Mouse (Mus musculus): ENCODE measurements around the gene Hmga2. TPM values are rescaled to one million over a fixed set of nuclear protein-coding genes. Genes with fewer than 3 reads are reported as not detected.

Hmga2 gene
- polyA plus RNA-seq, 1 experiment = 3.2 TPM

DNA sequence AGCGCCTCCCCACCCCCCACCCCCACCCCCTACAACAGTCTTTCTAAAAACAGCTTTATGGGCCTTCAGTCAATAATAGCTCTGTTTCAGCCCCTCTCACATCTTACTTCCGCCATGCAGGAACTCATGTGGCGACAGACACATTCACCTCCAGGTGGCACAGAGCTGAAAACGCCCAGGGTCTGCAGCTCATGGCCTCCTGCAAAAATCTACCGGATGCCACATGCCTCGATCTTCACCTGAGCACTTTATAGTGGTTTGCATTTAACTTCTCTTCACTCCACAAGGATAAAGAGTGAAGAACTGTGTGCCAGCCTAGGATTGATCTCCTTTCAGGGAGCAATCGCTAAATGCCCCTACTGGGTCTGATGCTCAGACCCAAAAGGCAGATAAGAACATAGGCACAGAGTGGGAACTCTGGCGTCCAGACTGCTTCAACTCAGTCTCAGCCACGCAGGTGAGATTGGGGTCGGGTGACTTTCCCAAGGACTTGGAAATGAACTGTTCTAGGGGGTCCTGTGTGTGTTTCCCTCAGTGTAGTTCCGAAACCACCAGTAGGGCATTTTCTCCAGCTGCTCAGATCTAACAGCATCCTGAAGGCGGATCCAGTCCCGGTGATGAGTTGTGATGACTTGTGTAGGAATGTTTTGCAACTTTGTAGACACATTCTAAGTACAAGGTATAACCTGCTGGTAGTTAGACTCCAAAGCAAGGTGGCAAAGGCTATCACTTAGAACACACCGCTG lies 84.1 kb downstream of the Hmga2 start:
- 70% methylated on average over 14 of the region's 14 CpGs for WGBS
- Histone ChIP-seq H3K4me3 (replicated peaks; ENCODE audit: control insufficient read depth, low read depth, low read length) (no peak overlapping the region), H3K4me1 (ENCODE audit: control insufficient read depth, insufficient read depth, low read length) (no peaks in the 10 kb centered on the region), H3K27ac (ENCODE audit: control insufficient read depth, insufficient read depth, low read depth, low read length, poor library complexity) (no peak overlapping the region)
- TF ChIP-seq POLR2A (IDR thresholded peaks at IDR 0.05; ENCODE audit: borderline replicate concordance, control insufficient read depth, low read depth, low read length) (no peak), CTCF (IDR thresholded peaks at IDR 0.05; ENCODE audit: control insufficient read depth, insufficient read depth, low read length) (no peak)

DNA sequence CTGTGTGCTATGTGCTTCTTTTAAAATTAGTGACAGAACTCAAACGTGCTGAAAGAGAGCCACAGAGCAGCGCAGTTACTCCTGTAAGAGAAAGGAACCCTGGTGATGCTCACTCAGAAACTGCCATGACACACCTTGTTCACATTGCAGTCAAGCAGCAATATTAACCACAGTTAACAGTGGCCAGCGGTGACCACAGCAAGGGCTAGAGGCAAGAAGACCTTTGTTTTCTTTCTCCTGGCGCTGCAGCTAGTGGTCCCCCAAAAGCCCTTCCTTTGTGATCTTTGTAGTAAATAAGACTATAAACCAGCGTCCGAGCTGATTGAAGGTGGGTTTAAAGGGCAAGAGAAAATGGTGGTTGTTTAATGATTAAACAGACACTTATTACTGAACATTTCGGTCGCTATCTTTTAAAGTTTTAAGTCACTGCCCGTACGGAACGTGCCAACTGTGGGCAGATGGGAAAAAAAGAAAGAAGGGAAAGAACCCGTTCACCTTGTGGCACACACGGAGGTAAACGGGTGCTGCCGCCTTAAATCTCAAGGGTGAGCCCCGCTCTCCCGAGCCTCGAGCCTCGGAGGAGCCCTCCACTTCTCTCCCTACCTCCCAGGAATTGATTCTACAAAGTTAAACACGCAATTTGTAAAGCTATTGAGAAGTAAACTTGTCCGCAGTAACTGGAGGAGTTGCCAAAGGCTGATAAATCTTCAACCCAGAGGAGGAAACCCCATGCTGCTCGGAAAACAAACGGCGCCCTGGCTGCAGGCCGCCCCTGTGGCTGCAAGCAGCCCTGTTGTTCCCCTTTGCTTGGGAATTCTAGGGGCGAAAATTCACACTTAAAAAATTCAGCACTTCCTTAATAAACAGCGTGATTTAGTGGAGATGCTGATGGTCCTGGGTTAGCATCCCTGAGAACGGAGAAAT lies 85.1 kb downstream of the Hmga2 start:
- Histone ChIP-seq H3K27ac (ENCODE audit: control insufficient read depth, insufficient read depth, low read depth, low read length, poor library complexity) (no peak overlapping the region), H3K4me1 (ENCODE audit: control insufficient read depth, insufficient read depth, low read length) (no peaks in the 10 kb centered on the region), H3K4me3 (replicated peaks; ENCODE audit: control insufficient read depth, low read depth, low read length) (no peak overlapping the region)
- TF ChIP-seq POLR2A (IDR thresholded peaks at IDR 0.05; ENCODE audit: borderline replicate concordance, control insufficient read depth, low read depth, low read length) (no peak), CTCF (IDR thresholded peaks at IDR 0.05; ENCODE audit: control insufficient read depth, insufficient read depth, low read length) (no peak)
- 79% methylated on average over 28 of the region's 28 CpGs for WGBS

DNA sequence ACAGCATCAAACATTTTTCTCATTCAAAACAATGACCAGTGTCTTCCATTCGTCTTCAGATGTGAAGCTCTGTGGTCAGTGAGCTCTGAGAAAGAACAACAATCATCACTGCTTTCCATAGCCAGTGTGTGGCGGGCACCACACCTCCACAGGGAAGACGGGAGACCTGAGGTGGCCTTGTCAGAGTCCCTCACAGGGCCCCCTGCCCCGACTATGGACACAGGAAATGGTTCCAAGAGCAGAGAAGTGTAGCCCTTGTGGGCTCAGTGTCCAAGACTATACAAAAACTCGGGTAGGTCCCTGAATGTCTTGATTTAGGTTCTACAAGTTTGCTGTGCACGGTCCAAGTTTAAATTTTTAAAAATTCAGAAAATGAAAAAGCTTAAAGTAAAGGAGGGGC lies 86.6 kb downstream of the Hmga2 start:
- Histone ChIP-seq H3K4me3 (replicated peaks; ENCODE audit: control insufficient read depth, low read depth, low read length) (no peak overlapping the region), H3K27ac (ENCODE audit: control insufficient read depth, insufficient read depth, low read depth, low read length, poor library complexity) (no peak overlapping the region), H3K4me1 (ENCODE audit: control insufficient read depth, insufficient read depth, low read length) (no peaks in the 10 kb centered on the region)
- TF ChIP-seq CTCF (IDR thresholded peaks at IDR 0.05; ENCODE audit: control insufficient read depth, insufficient read depth, low read length) (no peak), POLR2A (IDR thresholded peaks at IDR 0.05; ENCODE audit: borderline replicate concordance, control insufficient read depth, low read depth, low read length) (no peak)
- 66% methylated on average over 6 of the region's 6 CpGs for WGBS

DNA sequence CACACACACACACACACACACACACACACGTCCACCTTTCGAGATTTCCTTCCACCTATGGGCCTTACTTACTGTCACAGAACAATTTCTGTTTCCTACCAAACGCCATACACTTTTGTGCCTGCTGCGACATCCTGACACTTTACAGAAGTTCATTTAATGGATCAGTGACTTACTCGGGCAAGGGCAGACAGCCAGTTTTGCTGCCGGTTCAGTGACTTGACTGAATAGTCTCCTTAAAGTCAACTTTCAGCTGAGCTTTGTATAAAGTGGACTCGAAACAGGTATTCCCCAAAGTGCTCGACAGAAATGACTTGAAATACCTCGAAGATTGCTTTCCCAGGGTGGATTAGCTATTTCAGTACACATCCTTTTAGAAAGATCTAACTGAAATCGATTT lies 87.3 kb downstream of the Hmga2 start:
- WGBS = 36% methylated on average over 10 of the region's 10 CpGs
- TF ChIP-seq CTCF (IDR thresholded peaks at IDR 0.05; ENCODE audit: control insufficient read depth, insufficient read depth, low read length) (no peak), POLR2A (IDR thresholded peaks at IDR 0.05; ENCODE audit: borderline replicate concordance, control insufficient read depth, low read depth, low read length) (no peak)
- no peaks in the 10 kb centered on the region for H3K4me1 ChIP-seq (ENCODE audit: control insufficient read depth, insufficient read depth, low read length)
- no peak overlapping the region for H3K4me3 ChIP-seq (replicated peaks; ENCODE audit: control insufficient read depth, low read depth, low read length)
- H3K27ac ChIP-seq (ENCODE audit: control insufficient read depth, insufficient read depth, low read depth, low read length, poor library complexity) = no peak overlapping the region

DNA sequence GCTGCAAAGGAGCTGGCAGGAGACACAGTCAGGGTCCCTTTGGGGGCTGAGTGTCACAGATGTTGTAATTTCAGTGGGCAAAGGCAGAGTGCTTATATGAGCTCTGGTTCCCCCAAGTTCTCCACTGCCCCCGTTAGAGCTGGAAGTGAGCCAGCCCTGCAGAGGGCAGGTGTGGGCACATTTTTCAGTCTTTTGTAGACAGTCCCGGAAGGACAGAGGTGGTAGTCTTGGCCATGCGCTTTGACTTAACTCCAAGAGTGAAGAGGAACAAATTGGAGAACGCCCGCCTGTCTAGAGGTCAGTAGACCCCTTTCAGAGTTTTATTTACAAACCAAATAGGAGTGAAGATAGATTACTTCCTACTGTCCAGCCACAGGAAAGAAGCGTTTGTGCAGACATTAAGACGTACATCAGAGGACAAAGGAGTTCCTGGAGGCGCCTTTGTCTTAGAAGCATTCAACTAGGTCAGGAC lies 87.8 kb downstream of the Hmga2 start:
- Histone ChIP-seq H3K4me1 (ENCODE audit: control insufficient read depth, insufficient read depth, low read length) (no peaks in the 10 kb centered on the region), H3K4me3 (replicated peaks; ENCODE audit: control insufficient read depth, low read depth, low read length) (no peak overlapping the region), H3K27ac (ENCODE audit: control insufficient read depth, insufficient read depth, low read depth, low read length, poor library complexity) (no peak overlapping the region)
- WGBS = 43% methylated on average over 8 of the region's 8 CpGs
- TF ChIP-seq CTCF (IDR thresholded peaks at IDR 0.05; ENCODE audit: control insufficient read depth, insufficient read depth, low read length) = no peak
- TF ChIP-seq POLR2A (IDR thresholded peaks at IDR 0.05; ENCODE audit: borderline replicate concordance, control insufficient read depth, low read depth, low read length) = no peak

DNA sequence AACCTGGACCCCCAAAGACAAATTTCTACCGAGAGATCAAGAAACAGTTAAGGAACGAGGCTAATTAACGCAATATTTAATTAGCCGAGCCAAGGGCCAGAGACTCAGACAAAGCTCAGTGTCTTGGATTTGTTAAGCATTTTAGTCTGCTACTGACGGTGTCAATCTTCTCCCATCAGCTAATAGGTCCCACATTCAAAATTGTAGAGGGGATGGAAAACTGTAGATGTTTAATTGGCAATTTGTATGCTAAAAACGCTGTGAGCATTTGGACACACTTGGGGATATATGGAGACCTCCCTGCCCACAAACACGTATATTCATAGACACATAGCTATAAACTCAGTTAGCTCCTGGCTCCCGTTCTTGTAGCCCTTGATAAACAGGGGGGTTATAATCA lies 89.2 kb downstream of the Hmga2 start:
- no peak overlapping the region for H3K27ac ChIP-seq (ENCODE audit: control insufficient read depth, insufficient read depth, low read depth, low read length, poor library complexity)
- 81% methylated on average over 8 of the region's 8 CpGs for WGBS
- H3K4me1 ChIP-seq (ENCODE audit: control insufficient read depth, insufficient read depth, low read length) = no peaks in the 10 kb centered on the region
- no peak for TF ChIP-seq CTCF (IDR thresholded peaks at IDR 0.05; ENCODE audit: control insufficient read depth, insufficient read depth, low read length)
- TF ChIP-seq POLR2A (IDR thresholded peaks at IDR 0.05; ENCODE audit: borderline replicate concordance, control insufficient read depth, low read depth, low read length) = no peak
- no peak overlapping the region for H3K4me3 ChIP-seq (replicated peaks; ENCODE audit: control insufficient read depth, low read depth, low read length)

DNA sequence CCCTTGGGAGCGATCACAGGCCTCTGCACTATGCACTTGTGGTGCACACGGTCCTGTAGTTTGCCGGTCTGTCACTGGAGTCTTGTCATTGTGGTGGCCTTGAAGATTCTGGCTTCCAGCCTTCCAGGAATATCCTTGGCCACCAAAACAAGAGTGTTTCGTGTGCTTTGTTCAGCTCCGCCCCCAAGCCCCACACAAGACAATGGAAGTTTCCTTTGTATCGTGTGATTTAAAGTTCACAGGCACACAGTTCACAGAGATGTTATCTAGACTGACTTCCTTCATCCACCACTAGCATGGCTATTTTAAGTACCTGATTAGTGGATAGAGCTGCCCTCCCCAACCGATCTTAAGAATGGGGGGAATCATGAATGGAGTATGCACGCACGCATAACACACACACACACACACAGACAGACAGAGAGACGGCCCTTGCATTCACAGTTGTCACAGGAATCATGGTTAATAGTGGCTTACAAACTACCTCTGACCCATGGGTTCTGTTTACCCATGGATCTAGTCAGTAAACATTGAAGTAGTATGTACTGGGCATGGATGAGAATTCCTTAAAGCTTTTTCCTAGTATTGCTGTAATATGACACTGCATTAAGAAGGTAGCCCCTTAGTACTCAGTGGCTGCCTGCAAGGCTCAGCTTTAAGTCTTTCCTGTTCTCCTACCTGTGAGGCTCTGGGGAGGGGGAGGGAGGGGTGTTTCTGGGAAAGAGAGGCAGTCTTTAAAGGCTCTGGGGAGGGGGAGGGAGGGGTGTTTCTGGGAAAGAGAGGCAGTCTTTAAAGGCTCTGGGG lies 91.3 kb downstream of the Hmga2 start:
- Histone ChIP-seq H3K27ac (ENCODE audit: control insufficient read depth, insufficient read depth, low read depth, low read length, poor library complexity) (no peak overlapping the region), H3K4me3 (replicated peaks; ENCODE audit: control insufficient read depth, low read depth, low read length) (no peak overlapping the region), H3K4me1 (ENCODE audit: control insufficient read depth, insufficient read depth, low read length) (no peaks in the 10 kb centered on the region)
- TF ChIP-seq POLR2A (IDR thresholded peaks at IDR 0.05; ENCODE audit: borderline replicate concordance, control insufficient read depth, low read depth, low read length) (no peak), CTCF (IDR thresholded peaks at IDR 0.05; ENCODE audit: control insufficient read depth, insufficient read depth, low read length) (no peak)
- WGBS = 35% methylated on average over 10 of the region's 10 CpGs

Measured in bone marrow, adult 2 months (tissue).